Mouse (Mus musculus) left cerebral cortex, postnatal 10 days (tissue): ENCODE measurements around the gene Ugt1a8. TPM values are rescaled to one million over a fixed set of nuclear protein-coding genes. Genes with fewer than 3 reads are reported as not detected.

ENCODE experiments used
- DNase-seq, 2 experiments: peaks; one replicate each; pipeline ENCODE4 v3.0.0; 2021 to 2022; ENCODE audit warnings: low spot score in 2 of 2, mixed read lengths in 1 of 2; ENCODE audit errors: extremely low spot score in 1 of 2
- intact Hi-C: fragments of 180-260 bp; cut with DNase I; formaldehyde crosslinking; loops from one replicate; pipeline ENCODE4 v1.15.1; 2025
- total RNA-seq, 2 experiments: library from RNA; stranded (reverse); gene quantifications; 2 replicates each; pipeline ENCODE4 v1.2.3; 2021

The Ugt1a8 gene
- total RNA-seq, 2 experiments from 2014 or later, result not detected

GRCm38 (mm10) chr1:88246386-88246785, 158.8 kb downstream of the Ugt1a8 start:
- peak in 1 of 2 experiments; percentile 34 for DNase-seq
- intact Hi-C loops, result no loop called here

GRCm38 (mm10) chr1:88247660-88248059, 160.0 kb downstream of the Ugt1a8 start:
- peak in 1 of 2 experiments; percentile 57 for DNase-seq
- intact Hi-C loops, result no loop called here

DNA sequence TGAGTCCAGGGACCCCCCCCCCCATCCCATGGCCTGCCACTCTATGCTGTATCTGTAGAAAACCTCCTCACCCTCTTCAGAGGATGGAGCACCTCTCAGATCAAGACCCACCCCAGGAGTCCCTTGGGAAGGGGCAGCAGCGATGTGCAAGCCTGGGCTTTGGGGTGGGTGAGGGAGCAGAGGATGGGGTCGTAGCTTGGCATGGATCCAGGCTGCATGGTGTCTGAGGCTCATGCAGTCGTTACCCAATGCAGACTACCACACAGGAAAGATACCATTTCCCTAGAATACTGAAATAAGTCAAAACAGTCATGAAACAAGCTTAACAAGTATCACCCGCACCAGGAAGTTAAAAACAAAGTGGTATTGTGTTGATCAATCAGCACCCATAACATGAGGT, 161.0 kb downstream of the Ugt1a8 start:
- DNase-seq, result peak in 1 of 2 experiments; percentile 81
- intact Hi-C loops, result no loop called here

DNA sequence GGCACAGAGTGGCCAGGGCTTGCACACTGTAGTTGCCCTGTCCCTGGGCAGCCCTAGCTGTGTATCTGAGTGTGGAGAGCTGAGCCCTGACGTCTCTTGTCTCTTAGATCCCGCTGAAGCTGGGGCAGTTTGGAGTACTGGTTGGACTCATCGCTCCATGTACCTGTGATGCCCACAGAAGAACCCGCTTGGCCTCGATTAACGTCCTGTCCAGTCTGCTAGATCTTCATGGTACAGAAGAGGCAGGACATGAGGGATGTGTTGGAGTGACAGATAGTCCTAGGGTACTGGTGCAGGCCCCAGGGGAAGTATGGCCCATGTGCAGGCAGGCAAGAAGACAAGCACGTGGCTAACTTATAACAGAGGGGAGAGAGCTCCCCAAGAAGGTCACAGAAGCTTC, 162.0 kb downstream of the Ugt1a8 start:
- DNase-seq, result peak in 1 of 2 experiments; percentile 43
- intact Hi-C loops, result no loop called here

DNA sequence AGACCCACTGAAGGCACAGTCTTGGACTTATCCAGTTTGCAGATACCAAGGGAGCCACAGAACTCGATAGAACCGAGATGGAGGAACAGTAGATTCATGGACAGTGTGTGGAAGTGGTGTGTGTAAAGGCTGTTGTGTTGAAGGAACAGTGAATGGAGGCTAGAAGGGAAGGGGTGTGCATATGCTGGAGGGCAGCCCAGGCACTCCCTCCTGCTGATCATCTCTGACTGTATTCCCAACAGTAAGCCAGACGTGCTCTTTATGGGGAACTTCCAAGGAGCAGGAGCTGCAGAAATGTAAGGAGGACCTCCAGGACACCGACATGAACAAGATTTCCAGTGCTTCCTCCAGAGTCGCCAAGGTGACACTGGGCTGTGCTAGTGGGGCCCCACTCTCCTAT, 162.4 kb downstream of the Ugt1a8 start:
- intact Hi-C loops, result no loop called here
- peak in 1 of 2 experiments; percentile 32 for DNase-seq

- DNase-seq, result peak in 1 of 2 experiments; percentile 54
- intact Hi-C loops, result no loop called here
These were observed 165.5 kb downstream of the Ugt1a8 start for GRCm38 (mm10) chr1:88253106-88253505.

DNA sequence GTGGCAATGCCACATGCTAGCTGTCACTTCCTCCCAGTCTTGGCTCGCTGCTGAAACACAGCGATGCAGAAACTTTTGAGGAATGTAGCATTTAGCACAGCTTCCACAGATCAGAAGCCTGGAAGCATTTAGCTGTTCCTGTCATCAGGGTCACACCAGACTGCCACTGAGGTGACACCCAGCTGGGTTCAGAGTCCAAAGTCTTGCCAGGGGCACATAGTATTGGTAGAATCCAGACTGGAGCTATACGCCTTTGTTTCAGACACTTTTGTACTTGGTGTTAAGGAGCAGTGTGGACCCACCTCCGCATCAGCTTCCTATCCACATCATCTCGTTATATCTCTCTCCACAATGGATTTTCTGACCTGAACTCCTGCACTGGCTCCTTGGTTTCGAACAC, 165.9 kb downstream of the Ugt1a8 start:
- peak in 1 of 2 experiments; percentile 36 for DNase-seq
- intact Hi-C loops, result no loop called here

- intact Hi-C loops, result no loop called here
- peak in 1 of 2 experiments; percentile 76 for DNase-seq
These were observed 167.3 kb downstream of the Ugt1a8 start for GRCm38 (mm10) chr1:88254793-88255465.

GRCm38 (mm10) chr1:88255466-88255857, 167.8 kb downstream of the Ugt1a8 start:
- intact Hi-C loops, result no loop called here
- peak in 1 of 2 experiments; percentile 64 for DNase-seq

GRCm38 (mm10) chr1:88255989-88256754, 168.6 kb downstream of the Ugt1a8 start:
- DNase-seq, result peak in 1 of 2 experiments; percentile 83
- intact Hi-C loops, result no loop called here

- peak in 1 of 2 experiments; percentile 42 for DNase-seq
- intact Hi-C loops, result no loop called here
These were observed 169.5 kb downstream of the Ugt1a8 start for GRCm38 (mm10) chr1:88256886-88257663.

GRCm38 (mm10) chr1:88257681-88258080, 170.1 kb downstream of the Ugt1a8 start:
- DNase-seq, result peak in 1 of 2 experiments; percentile 64
- intact Hi-C loops, result no loop called here

DNA sequence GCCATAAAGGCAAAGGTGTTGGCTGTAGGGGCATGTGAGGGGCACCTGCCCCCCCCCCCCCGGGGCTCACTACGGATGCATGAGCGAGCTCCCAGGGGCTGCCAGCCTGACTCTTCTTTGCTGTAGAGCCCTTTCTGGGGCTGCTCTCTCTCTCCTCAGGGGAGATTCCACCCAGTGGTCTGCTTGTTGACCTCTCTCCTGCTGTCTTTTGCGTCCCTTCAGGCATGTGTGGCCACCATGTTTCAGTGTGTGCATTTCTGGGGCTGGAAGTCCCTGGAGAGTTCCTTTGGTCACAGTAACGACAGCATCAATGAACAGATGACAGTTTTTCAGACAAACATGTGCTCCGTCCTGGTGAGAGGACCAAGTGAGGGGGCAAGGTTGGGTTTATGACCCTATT, 170.7 kb downstream of the Ugt1a8 start:
- DNase-seq, result peak in 1 of 2 experiments; percentile 51
- intact Hi-C loops, result no loop called here

GRCm38 (mm10) chr1:88258881-88259642, 171.4 kb downstream of the Ugt1a8 start:
- DNase-seq, result peak in 1 of 2 experiments; percentile 69
- intact Hi-C loops, result no loop called here

- DNase-seq, result peak in 1 of 2 experiments; percentile 66
- intact Hi-C loops, result no loop called here
These were observed 172.0 kb downstream of the Ugt1a8 start for GRCm38 (mm10) chr1:88259643-88260024.

GRCm38 (mm10) chr1:88260114-88260513, 172.5 kb downstream of the Ugt1a8 start:
- intact Hi-C loops, result no loop called here
- DNase-seq, result peak in 1 of 2 experiments; percentile 88

- DNase-seq, result peak in 1 of 2 experiments; percentile 41
- intact Hi-C loops, result no loop called here
These were observed 173.2 kb downstream of the Ugt1a8 start for GRCm38 (mm10) chr1:88260604-88261377.

DNA sequence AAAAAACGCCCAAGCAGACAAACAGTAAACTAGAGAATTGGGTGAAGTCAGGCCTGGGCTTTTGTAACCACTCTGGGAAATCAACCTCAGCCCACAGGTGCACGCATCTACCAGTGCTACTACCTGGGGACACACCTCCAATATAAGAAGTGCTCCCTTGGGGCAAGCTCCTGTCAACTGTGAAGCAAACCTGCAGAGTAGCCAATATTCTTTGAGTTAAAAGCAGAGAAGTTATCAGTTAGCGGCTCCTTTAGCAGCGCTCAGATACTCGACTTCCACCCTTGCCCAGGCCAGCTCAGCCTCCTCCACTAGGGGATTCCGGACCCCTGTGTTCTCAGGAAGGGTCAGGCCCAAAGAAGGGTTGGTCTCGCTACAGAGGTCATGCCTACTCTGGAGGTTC, 174.1 kb downstream of the Ugt1a8 start:
- DNase-seq, result peak in 1 of 2 experiments; percentile 60
- intact Hi-C loops, result no loop called here
